Mouse (Mus musculus): ENCODE data around the gene Olfr767.
"Not testable (repeated sequence)": the region's sequence is repeated elsewhere in the genome, so short reads cannot be mapped to it uniquely, and the experiment has no call there.

DNA sequence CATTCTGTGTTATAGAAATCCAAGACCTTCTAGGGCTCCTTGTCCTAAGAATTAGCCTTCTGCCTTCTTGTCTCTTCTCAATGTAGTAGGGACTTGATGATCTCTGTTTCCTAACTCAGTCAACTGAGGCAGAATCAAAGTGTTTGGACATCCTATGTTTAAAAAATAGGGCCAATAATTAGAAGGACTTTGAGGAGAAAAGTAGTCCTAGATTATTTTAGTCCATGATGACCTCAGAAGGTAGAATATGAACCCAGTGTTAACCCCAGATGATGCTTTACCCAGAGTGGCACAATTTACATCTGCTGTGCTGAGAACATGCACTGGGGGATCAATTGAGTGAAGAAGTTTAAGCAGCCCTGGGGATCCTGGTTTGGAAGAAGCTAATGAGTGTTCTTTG, 32.8 kb downstream of the Olfr767 start, which contains the start of gene Olfr765:
- TF ChIP-seq CTCF, EP300 (IDR thresholded peaks at IDR 0.05; ENCODE audit: low read depth): not testable (repeated sequence)

Data from liver, embryonic 14.5 days (tissue).